Mouse (Mus musculus) kidney, postnatal 36 days (tissue): Measurements from ENCODE around the gene Fgf23.

ENCODE experiments used
- DNase-seq, 2 experiments: peaks; one replicate each; pipeline ENCODE4 v3.0.0; 2021 to 2022; ENCODE audit warnings: mixed read lengths in 2 of 2

The Fgf23 gene

GRCm38 (mm10) chr6:127114753-127115456, 42.2 kb downstream of the Fgf23 start:
- DNase-seq = no peak

GRCm38 (mm10) chr6:127122221-127122806, 49.6 kb downstream of the Fgf23 start:
- peak in 1 of 2 experiments; percentile 17 for DNase-seq

DNA sequence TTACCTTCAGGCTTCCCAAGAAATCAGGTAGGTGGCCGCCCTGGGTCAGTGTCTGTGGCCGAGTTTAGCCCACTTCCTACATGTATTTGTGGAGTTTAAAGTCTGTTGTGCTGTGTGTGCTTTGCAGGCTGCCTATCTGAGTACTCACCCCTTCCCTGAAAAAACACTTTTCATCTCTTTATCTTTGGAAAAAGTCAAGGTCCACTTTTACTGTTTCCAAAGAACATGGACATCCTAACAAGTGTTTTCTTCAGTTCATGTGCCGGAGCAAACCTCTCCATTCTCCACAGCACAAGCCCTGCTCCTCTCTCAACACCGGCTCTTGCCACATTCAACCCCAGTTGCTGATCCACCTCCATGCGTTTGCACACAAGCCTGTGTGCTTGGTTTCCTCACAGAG, 50.3 kb downstream of the Fgf23 start:
- no peak for DNase-seq

DNA sequence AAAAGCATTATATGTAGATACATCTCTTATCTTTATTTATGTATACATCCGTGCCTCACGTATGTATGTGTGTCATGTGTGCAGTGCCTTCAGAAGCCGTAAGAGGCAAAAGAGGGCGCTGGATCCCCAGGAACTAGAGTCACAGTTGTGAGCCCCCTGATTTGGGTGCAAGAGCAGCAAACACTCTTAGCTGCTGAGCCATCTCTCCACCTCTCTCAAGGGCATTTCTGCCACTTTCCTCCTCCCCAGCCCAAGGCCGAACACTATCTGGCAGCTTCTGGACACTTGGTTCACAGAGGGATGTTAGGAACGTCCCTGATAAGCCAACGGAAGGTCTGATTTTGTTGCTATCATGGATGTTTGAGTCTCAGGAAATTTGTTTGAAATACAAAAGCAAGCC, 50.8 kb downstream of the Fgf23 start:
- DNase-seq = no peak

- no peak for DNase-seq
These were observed 57.0 kb downstream of the Fgf23 start for GRCm38 (mm10) chr6:127129659-127130058.

GRCm38 (mm10) chr6:127130377-127130776, 57.7 kb downstream of the Fgf23 start:
- no peak for DNase-seq
